Mouse (Mus musculus): ENCODE data around the gene Olfr224.
"Not testable (repeated sequence)": the region's sequence is repeated elsewhere in the genome, so short reads cannot be mapped to it uniquely, and the experiment has no call there.

Olfr224 gene

GRCm38 (mm10) chr11:58518916-58519315 lies 51.4 kb downstream of the Olfr224 start:
- not testable (repeated sequence) for DNase-seq (ENCODE audit: low read depth)

All from 416B (cell line).